Mouse (Mus musculus): ENCODE measurements around the gene Zim1. TPM values are rescaled to one million over a fixed set of nuclear protein-coding genes. Genes with fewer than 3 reads are reported as not detected.

Zim1 gene
- polyA plus RNA-seq, 1 experiment from 2014 or later: 0.73 TPM

DNA sequence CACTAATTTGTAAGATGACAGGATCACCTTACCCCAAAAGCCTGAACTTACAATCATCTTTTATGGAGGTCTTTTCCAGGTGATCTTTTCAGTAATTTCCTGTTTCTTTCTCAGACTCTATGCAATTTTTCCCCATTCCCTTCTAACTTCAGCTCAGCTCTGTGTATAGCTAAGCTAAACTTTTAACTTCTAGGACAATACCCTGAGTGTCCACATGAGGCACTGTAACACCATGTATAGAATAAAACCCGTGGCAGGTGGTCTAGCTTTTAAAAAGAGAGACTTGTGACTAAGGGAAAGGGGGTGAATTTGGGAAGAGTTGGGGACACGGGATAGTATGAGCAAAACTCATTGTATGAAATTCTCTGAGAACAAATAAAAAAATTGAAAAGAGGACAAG lies 36.6 kb downstream of the Zim1 start:
- Histone ChIP-seq H3K4me1 (replicated peaks; ENCODE audit: control insufficient read depth, insufficient read depth, low read length) (no peaks in the 10 kb centered on the region), H3K27ac (ENCODE audit: low read depth, low read length) (no peak overlapping the region), H3K4me2 (replicated peaks; ENCODE audit: low read depth) (no peak overlapping the region), H3K9me3 (ENCODE audit: control insufficient read depth) (no peaks in the 10 kb centered on the region), H3K27me3 (replicated peaks; ENCODE audit: control insufficient read depth, insufficient read depth, low read length) (no peaks in the 10 kb centered on the region), H3K36me3 (ENCODE audit: control insufficient read depth, insufficient read depth) (no peaks in the 10 kb centered on the region), H3K9ac (ENCODE audit: low read depth, low read length) (no peak overlapping the region), H3K4me3 (ENCODE audit: low read depth, low read length) (no peak overlapping the region)
- ATAC-seq: no peak
- WGBS: 26% methylated on average over 2 of the region's 2 CpGs
- TF ChIP-seq CTCF (IDR thresholded peaks at IDR 0.05; ENCODE audit: low read depth): peak; percentile 77

DNA sequence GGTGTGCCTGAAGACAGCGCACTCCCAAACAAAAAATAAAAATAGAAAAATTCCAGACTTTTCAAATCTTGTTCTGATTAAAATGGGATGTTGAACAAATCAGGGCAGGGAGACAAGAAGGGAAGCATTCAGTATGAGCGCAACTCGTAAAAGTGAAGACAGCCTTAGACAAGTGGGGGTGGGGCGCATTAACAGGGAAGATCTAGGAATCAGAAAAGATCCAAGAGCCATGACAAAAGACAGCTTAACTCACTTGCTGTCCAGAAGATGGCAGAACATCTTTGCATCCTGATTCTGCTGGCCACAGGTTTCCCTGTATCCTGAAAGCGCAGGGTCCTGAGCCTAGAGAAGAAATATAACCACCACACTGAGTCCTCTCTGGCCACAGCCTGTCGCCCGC lies 37.6 kb downstream of the Zim1 start:
- 90% methylated on average over 7 of the region's 7 CpGs for WGBS
- Histone ChIP-seq H3K27me3 (replicated peaks; ENCODE audit: control insufficient read depth, insufficient read depth, low read length) (no peaks in the 10 kb centered on the region), H3K4me1 (replicated peaks; ENCODE audit: control insufficient read depth, insufficient read depth, low read length) (no peaks in the 10 kb centered on the region), H3K4me2 (replicated peaks; ENCODE audit: low read depth) (no peak overlapping the region), H3K4me3 (ENCODE audit: low read depth, low read length) (no peak overlapping the region), H3K36me3 (ENCODE audit: control insufficient read depth, insufficient read depth) (no peaks in the 10 kb centered on the region), H3K9me3 (ENCODE audit: control insufficient read depth) (no peaks in the 10 kb centered on the region), H3K9ac (ENCODE audit: low read depth, low read length) (no peak overlapping the region), H3K27ac (ENCODE audit: low read depth, low read length) (no peak overlapping the region)
- no peak for TF ChIP-seq CTCF (IDR thresholded peaks at IDR 0.05; ENCODE audit: low read depth)
- ATAC-seq: no peak

DNA sequence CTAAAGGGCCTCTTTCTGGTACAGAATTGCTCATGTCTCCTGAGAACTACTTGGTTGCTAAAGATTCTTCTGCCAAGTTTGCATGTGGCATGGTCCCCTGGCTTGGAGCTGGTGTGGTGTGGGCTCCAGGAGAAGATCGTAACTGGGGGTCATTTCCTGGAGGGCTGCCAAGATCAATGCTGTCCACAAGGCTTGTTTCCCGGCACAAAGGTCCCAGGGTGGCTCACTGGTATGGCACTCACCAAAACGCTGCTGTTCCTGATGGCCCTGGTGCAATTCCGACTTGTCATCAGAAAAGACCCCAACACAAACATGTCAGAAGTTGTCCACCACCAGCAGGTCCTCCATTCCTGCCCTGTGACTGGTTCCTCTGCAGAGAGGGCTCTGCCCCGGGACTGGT lies 44.1 kb downstream of the Zim1 start:
- H3K4me3 ChIP-seq (ENCODE audit: low read depth, low read length): no peak overlapping the region

DNA sequence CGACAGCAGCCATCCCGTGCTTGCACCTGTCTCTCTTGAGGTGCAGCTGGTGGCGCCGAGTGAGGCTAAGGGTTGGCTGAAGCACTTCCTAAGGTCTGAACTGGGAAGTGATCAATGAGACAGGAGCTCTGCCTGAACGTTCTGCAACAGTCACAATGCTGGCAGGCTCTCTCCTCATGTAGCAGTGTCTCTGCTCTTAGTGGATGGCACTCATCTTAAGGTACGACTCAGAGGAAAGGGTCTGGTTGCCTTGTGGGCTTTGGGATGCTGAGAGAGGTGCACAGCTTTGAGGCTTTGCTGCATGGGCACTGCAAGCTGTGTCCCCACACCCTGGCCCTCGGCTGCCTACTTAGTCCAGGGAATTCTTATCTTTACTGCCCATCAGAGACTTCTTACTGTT lies 45.0 kb downstream of the Zim1 start:
- no peak overlapping the region for H3K27ac ChIP-seq (ENCODE audit: low read depth, low read length)
- no peak overlapping the region for H3K9ac ChIP-seq (ENCODE audit: low read depth, low read length)
- 73% methylated on average over 7 of the region's 7 CpGs for WGBS
- no peak overlapping the region for H3K4me3 ChIP-seq (ENCODE audit: low read depth, low read length)
- H3K27me3 ChIP-seq (replicated peaks; ENCODE audit: control insufficient read depth, insufficient read depth, low read length): no peaks in the 10 kb centered on the region
- no peaks in the 10 kb centered on the region for H3K36me3 ChIP-seq (ENCODE audit: control insufficient read depth, insufficient read depth)
- H3K4me1 ChIP-seq (replicated peaks; ENCODE audit: control insufficient read depth, insufficient read depth, low read length): no peaks in the 10 kb centered on the region
- H3K4me2 ChIP-seq (replicated peaks; ENCODE audit: low read depth): no peak overlapping the region
- no peak for ATAC-seq
- no peak for TF ChIP-seq CTCF (IDR thresholded peaks at IDR 0.05; ENCODE audit: low read depth)
- no peaks in the 10 kb centered on the region for H3K9me3 ChIP-seq (ENCODE audit: control insufficient read depth)

More for the DNA sequence above, 44.1 kb downstream of the Zim1 start:
- no peaks in the 10 kb centered on the region for H3K9me3 ChIP-seq (ENCODE audit: control insufficient read depth)
- no peaks in the 10 kb centered on the region for H3K36me3 ChIP-seq (ENCODE audit: control insufficient read depth, insufficient read depth)
- no peak overlapping the region for H3K27ac ChIP-seq (ENCODE audit: low read depth, low read length)
- H3K27me3 ChIP-seq (replicated peaks; ENCODE audit: control insufficient read depth, insufficient read depth, low read length): no peaks in the 10 kb centered on the region
- no peak for ATAC-seq
- no peaks in the 10 kb centered on the region for H3K4me1 ChIP-seq (replicated peaks; ENCODE audit: control insufficient read depth, insufficient read depth, low read length)
- TF ChIP-seq CTCF (IDR thresholded peaks at IDR 0.05; ENCODE audit: low read depth): no peak
- WGBS: 70% methylated on average over 5 of the region's 5 CpGs
- no peak overlapping the region for H3K4me2 ChIP-seq (replicated peaks; ENCODE audit: low read depth)
- no peak overlapping the region for H3K9ac ChIP-seq (ENCODE audit: low read depth, low read length)

DNA sequence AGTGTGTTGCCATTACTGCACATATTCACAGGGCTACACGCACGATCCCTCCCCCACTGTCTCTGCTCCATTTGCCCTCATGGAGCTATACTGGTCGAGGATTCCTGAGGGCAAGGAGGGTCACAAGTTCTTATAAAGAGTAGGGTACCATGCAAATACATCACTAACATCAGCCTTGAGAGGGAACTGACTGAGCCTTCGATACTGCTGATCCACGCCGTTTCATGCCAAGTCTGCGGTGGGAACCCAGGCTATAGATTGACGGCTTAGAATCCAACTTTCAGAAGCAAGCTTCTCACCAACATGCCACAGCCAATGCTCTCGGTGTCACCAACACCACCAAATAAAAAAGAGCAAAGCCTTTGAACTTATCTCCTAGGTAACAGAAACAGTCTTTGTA lies 45.7 kb downstream of the Zim1 start:
- Histone ChIP-seq H3K27ac (ENCODE audit: low read depth, low read length) (no peak overlapping the region), H3K4me2 (replicated peaks; ENCODE audit: low read depth) (no peak overlapping the region), H3K9me3 (ENCODE audit: control insufficient read depth) (no peaks in the 10 kb centered on the region), H3K27me3 (replicated peaks; ENCODE audit: control insufficient read depth, insufficient read depth, low read length) (no peaks in the 10 kb centered on the region), H3K4me1 (replicated peaks; ENCODE audit: control insufficient read depth, insufficient read depth, low read length) (no peaks in the 10 kb centered on the region), H3K36me3 (ENCODE audit: control insufficient read depth, insufficient read depth) (no peaks in the 10 kb centered on the region), H3K4me3 (ENCODE audit: low read depth, low read length) (no peak overlapping the region), H3K9ac (ENCODE audit: low read depth, low read length) (no peak overlapping the region)
- ATAC-seq: no peak
- 93% methylated on average over 9 of the region's 9 CpGs for WGBS
- TF ChIP-seq CTCF (IDR thresholded peaks at IDR 0.05; ENCODE audit: low read depth): no peak

DNA sequence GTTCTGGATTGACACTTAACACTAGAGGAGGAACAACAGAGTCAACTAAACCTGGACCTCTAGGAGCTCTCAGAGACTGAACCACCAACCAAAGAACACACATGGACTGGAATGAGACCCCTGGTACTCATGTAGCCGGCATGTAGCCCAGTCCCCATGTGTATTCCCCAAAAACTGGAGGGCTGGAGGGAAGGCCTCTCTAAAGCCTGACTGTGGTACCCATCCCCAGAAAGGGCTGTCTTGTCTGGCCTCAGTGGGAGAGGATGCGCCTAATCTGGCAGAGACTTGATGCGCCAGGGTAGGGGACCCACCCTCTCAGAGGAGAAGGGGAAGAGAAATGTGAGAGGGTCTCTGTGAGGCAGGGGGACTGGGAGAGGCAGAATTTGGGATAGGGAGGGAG lies 50.4 kb downstream of the Zim1 start:
- H3K27ac ChIP-seq (ENCODE audit: low read depth, low read length): no peak overlapping the region
- H3K4me3 ChIP-seq (ENCODE audit: low read depth, low read length): no peak overlapping the region
- no peak overlapping the region for H3K4me2 ChIP-seq (replicated peaks; ENCODE audit: low read depth)
- H3K9ac ChIP-seq (ENCODE audit: low read depth, low read length): no peak overlapping the region
- no peaks in the 10 kb centered on the region for H3K9me3 ChIP-seq (ENCODE audit: control insufficient read depth)
- H3K36me3 ChIP-seq (ENCODE audit: control insufficient read depth, insufficient read depth): no peaks in the 10 kb centered on the region
- H3K27me3 ChIP-seq (replicated peaks; ENCODE audit: control insufficient read depth, insufficient read depth, low read length): no peaks in the 10 kb centered on the region
- ATAC-seq: no peak
- no peak for TF ChIP-seq CTCF (IDR thresholded peaks at IDR 0.05; ENCODE audit: low read depth)
- H3K4me1 ChIP-seq (replicated peaks; ENCODE audit: control insufficient read depth, insufficient read depth, low read length): no peaks in the 10 kb centered on the region
- 94% methylated on average over 3 of the region's 3 CpGs for WGBS

DNA sequence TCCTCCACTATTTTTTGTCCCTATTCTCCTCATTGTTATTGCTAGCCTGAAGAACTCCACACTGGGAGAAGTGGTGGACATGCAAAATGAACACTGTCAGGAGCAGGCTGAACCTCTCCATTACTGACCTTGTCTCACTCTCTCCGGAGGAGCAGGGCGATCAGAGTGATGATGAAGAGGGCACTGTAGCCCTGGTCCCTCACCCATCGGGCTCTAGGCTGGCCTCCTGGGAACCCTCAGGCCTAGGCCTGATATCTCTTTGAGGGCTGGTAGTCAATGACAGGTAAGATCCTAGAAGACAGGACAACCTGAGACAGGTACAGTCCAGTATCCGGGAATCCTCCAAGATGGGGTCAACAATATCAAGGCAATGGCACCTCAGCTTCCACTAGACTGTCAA lies 58.2 kb downstream of the Zim1 start:
- H3K9me3 ChIP-seq (ENCODE audit: control insufficient read depth): no peaks in the 10 kb centered on the region
- TF ChIP-seq CTCF (IDR thresholded peaks at IDR 0.05; ENCODE audit: low read depth): no peak
- no peaks in the 10 kb centered on the region for H3K4me1 ChIP-seq (replicated peaks; ENCODE audit: control insufficient read depth, insufficient read depth, low read length)
- no peak for ATAC-seq
- no peak overlapping the region for H3K27ac ChIP-seq (ENCODE audit: low read depth, low read length)
- H3K36me3 ChIP-seq (ENCODE audit: control insufficient read depth, insufficient read depth): no peaks in the 10 kb centered on the region
- no peak overlapping the region for H3K9ac ChIP-seq (ENCODE audit: low read depth, low read length)
- 92% methylated on average over 4 of the region's 4 CpGs for WGBS
- H3K4me2 ChIP-seq (replicated peaks; ENCODE audit: low read depth): no peak overlapping the region
- H3K4me3 ChIP-seq (ENCODE audit: low read depth, low read length): no peak overlapping the region
- no peaks in the 10 kb centered on the region for H3K27me3 ChIP-seq (replicated peaks; ENCODE audit: control insufficient read depth, insufficient read depth, low read length)

Measured in intestine, postnatal 0 days (tissue).